Mouse (Mus musculus) liver, embryonic 11.5 days (tissue): ENCODE data around the gene Tmem38a. TPM values are rescaled to one million over a fixed set of nuclear protein-coding genes. Genes with fewer than 3 reads are reported as not detected.

Source experiments
- microRNA-seq: library from miRNA; unstranded; fragments of <30 nt; microRNA quantifications from one replicate; pipeline ENCODE4, GENCODE M21; 2017; ENCODE audit warnings: borderline number of aligned reads
- polyA plus RNA-seq: library from polyadenylated mRNA; unstranded; fragments of >200 nt; fragmentation: Nextera tagmentation; extraction: Ambion mirVana; gene quantifications from 2 replicates; pipeline ENCODE4 v1.2.1, GENCODE M21; 2014

The Tmem38a gene
- polyA plus RNA-seq, 1 experiment from 2014 or later = 4.6 TPM

Small RNAs within 50 kb of the gene (microRNA-seq; reads per million reads assigned to microRNA genes)
- gene Gm28019 = not detected

Other genes with a start within 250 kb of the Tmem38a start
- gene Eps15l1, start 150.6 kb upstream of the Tmem38a start, polyA plus RNA-seq = 45.8 and 47.4 TPM in 2 replicates
- 2.2 TPM in 2 replicates for gene Calr3, start 128.2 kb upstream of the Tmem38a start, polyA plus RNA-seq
- 11.6 and 14.0 TPM in 2 replicates for gene 1700030K09Rik, start 128.2 kb upstream of the Tmem38a start, polyA plus RNA-seq
- gene Cherp, start 96.8 kb upstream of the Tmem38a start, polyA plus RNA-seq = 90.1 and 92.8 TPM in 2 replicates
- 16.8 and 18.1 TPM in 2 replicates for gene Slc35e1, start 79.4 kb upstream of the Tmem38a start, polyA plus RNA-seq
- gene Med26, start 23.8 kb upstream of the Tmem38a start, polyA plus RNA-seq = 16.4 and 17.7 TPM in 2 replicates
- gene Smim7, start 967 bp upstream of the Tmem38a start, polyA plus RNA-seq = 77.9 and 78.0 TPM in 2 replicates
- not detected in 2 replicates for gene Nwd1, start 74.7 kb downstream of the Tmem38a start, polyA plus RNA-seq
- 110 TPM in 2 replicates for gene Sin3b, start 151.2 kb downstream of the Tmem38a start, polyA plus RNA-seq
- gene F2rl3, start 189.8 kb downstream of the Tmem38a start, polyA plus RNA-seq = 8.5 and 8.6 TPM in 2 replicates